Mouse (Mus musculus) fat pad, adult 2 months (tissue): Measurements from ENCODE around the gene Noa1.

Experiments used
- DNase-seq: peaks from one replicate; pipeline ENCODE4 v3.0.0-alpha.2; 2011; ENCODE audit warnings: low read depth, low spot score; ENCODE audit errors: extremely low read depth

Noa1 gene

GRCm38 (mm10) chr5:77257603-77258002, 52.3 kb downstream of the Noa1 start:
- no peak for DNase-seq

DNA sequence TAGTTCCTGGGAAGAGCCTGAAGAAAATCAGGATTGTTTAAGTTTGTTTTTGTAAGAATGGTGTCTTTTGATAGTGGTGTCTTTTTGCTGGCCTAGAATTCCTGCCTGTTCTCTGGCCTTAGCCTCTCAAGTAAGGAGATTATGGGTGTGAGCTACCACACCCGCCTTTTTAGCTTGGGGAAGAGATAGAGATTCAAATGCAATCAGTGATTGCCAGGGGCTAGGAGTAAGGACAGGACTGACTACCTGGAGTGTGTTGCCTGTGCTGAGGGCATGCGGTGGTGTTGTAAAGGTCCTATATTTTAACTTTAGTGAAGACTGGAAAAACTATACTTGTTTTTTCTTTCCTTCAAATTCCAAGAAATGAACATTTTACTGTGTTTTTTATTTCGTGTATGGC, 55.5 kb downstream of the Noa1 start:
- no peak for DNase-seq

GRCm38 (mm10) chr5:77253154-77253553, 56.7 kb downstream of the Noa1 start:
- no peak for DNase-seq

DNA sequence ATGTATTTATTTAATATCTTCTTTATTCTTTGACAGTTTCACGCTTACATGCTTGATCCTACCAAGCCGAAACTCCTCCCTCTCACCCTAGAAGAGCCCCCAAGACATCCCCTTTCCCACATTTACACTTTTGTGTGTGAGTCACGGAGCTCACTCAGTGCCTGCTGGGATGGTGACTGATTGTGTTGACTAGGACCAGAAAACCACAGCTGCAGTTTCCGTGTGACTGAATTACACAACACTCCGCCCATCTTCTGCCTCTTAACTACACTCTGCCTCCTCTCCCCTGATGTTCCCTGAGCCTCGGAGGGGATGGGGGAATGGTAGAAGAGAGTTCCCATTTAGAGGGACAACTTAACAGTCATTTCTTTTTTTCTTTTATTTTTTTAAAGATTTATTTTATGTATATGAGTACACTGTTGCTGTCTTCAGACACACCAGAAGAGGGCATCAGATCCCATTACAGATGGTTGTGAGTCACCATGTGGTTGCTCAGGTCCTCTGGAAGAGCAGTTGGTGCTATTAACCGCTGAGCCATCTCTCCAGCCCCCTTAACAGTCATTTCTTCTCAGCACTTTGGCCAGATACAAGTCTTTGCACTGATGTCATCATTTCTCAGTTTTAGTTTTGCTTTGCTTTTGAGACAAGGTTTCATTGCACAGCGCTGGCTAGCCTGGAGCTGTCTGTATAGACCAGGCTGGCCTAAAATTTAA, 57.6 kb downstream of the Noa1 start:
- no peak for DNase-seq

GRCm38 (mm10) chr5:77251656-77252055, 58.2 kb downstream of the Noa1 start:
- DNase-seq, result no peak

- DNase-seq, result no peak
Observed at GRCm38 (mm10) chr5:77250083-77250482, 59.8 kb downstream of the Noa1 start.

DNA sequence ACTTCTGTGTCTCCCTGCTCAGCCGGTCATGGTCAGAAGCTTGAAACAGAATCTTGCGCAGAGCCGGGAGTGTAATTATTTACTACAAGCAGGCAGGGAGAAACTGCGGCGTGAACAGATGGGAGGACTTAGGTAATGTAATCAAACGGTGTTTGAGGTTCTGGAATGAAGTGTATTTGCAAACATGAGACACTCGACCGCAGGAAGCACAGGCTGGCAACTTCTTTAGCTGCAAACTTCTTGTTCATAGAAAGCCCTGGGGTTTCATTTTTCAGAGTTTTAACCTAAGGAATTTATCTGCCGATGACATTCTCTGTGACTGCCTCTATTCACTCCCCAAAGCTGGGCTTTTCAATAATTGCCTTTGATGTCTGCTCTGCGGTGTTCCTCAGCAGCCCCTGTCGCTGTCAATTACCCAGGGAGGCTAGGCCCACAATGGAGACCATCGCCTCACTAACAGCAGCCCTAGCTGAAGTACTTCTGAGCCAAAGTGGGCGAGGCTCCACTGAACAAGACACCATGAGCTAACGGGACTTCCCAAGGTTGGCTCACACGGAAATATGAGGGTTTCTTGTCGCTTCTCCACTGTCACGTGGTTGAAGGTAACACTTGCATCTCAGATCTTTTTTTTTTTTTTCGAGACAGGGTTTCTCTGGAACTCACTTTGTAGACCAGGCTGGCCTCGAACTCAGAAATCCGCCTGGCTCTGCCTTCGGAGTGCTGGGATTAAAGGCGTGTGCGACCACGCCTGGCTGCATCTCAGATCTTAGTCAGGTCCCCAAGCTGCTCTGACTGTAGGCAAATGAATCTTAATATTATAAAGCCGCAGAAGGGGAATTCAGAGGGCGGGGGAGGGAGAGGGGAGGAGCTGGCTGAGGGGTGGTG, 63.9 kb downstream of the Noa1 start:
- no peak for DNase-seq

DNA sequence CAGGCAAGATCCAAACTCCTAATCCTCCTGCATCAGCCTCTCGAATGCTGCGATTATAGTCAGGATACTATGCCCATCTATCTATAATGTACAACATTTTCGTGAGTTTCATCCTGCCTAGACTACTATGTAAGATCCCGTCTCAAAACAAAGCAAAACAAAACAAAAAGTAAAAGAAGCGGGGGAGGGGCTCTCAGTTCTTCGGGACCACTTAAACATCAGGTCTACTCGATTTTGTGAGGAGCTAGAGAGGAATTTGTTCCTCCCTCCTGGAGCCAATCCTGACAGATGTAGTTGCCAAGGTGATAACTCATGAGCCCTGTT, 64.5 kb downstream of the Noa1 start:
- DNase-seq, result no peak

DNA sequence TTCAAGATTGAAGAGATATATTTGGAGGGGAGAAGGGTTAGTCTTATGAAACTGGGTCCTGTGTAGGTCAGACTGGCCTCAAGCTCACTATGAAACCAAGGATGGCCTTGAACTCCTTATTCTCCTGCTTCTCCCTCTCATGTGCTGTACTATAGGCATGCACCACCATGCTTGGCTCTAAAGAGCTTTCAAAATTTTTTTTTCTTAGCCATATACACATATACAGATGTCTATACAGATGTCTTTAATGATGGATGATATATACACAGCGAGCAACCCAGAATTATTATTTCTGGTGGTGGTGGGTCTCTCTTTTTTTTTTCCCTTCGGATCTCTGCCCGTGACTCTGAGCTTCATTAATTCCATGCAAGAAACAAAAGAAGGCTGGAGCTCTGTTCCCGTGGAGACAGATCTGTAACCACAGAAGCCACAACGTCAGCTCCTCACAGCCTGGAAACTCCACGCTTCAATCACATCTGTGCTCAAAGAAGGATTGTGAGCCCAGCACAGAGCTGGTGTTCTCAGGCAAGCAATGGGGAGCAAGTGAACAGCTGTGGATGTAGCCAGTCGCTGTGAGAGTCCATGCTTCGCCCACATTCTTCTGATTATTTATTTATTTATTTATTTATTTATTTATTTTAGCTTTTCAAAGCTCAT, 65.4 kb downstream of the Noa1 start:
- DNase-seq, result no peak
